Mouse (Mus musculus) forebrain, embryonic 12.5 days (tissue): ENCODE measurements at regions not wholly inside any gene's neighbourhood (a gene's known extent, or its start where the extent isn't known, plus 50 kb on each side); places are given as distances from the start of the nearest gene placed in this dataset.

Experiments
- ATAC-seq: fragments of 200-750 bp; cut with Nextera tagmentation; 2 replicates; pipeline ENCODE4 v1.8.0; 2017; ENCODE audit warnings: moderate TSS enrichment; ENCODE audit not compliant: low FRiP score
- H3K27ac ChIP-seq: fragments of 300-500 bp; sonication (generic); 2 replicates; pipeline ENCODE4 v1.5.1; 2016; ENCODE audit warnings: mild to moderate bottlenecking
- H3K27me3 ChIP-seq: fragments of 300-500 bp; sonication (generic); 2 replicates; pipeline ENCODE4 v1.6.1; 2016; ENCODE audit warnings: mild to moderate bottlenecking
- H3K36me3 ChIP-seq: fragments of 300-500 bp; sonication (generic); replicated peaks from 2 replicates; pipeline ENCODE4 v1.6.1; 2016; ENCODE audit warnings: mild to moderate bottlenecking
- H3K4me1 ChIP-seq: fragments of 300-500 bp; sonication (generic); 2 replicates; pipeline ENCODE4 v1.6.1; 2016
- H3K4me2 ChIP-seq: fragments of 300-500 bp; sonication (generic); 2 replicates; pipeline ENCODE4 v1.6.1; 2016; ENCODE audit warnings: mild to moderate bottlenecking, moderate library complexity
- H3K4me3 ChIP-seq: fragments of 300-500 bp; sonication (generic); replicated peaks from 2 replicates; pipeline ENCODE4 v1.5.1; 2016; ENCODE audit warnings: mild to moderate bottlenecking
- H3K9ac ChIP-seq: fragments of 300-500 bp; sonication (generic); 2 replicates; pipeline ENCODE4 v1.6.1; 2016; ENCODE audit warnings: mild to moderate bottlenecking
- H3K9me3 ChIP-seq: fragments of 300-500 bp; sonication (generic); 2 replicates; pipeline ENCODE4 v1.6.1; 2016
- WGBS: fragments of 180-500 bp; shearing (Covaris S2); methylation state at CpG from one replicate; pipeline ENCODE4 v1.1.7; 2016; 5-methylcytosine and 5-hydroxymethylcytosine counted together

DNA sequence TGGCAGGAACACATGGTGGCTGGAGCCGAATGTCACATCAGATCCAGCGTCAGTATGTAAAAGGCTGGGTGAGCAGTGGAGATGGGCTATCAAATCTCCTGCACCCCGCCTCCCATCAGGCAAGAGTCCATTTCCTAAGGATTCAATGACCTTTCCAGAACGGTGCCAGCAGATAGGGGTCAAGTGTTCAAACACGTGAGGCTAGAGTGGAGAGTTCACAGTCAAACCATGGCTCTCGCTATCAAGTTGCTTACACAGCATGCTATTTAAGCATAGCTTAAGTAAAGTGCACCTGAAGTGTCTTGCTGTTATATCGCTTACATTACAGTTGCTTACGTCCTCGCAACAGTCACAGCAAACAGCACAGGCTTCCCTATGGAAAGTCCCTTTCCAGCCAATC is 265.5 kb downstream of the Klf5 start:
- no peaks in the 10 kb centered on the region for H3K27me3 ChIP-seq
- no peak overlapping the region for H3K27ac ChIP-seq
- no peak overlapping the region for H3K9ac ChIP-seq
- no peak overlapping the region for H3K4me2 ChIP-seq
- no peak overlapping the region for H3K4me3 ChIP-seq
- H3K4me1 ChIP-seq, result no peaks in the 10 kb centered on the region
- no peaks in the 10 kb centered on the region for H3K9me3 ChIP-seq
- no peaks in the 10 kb centered on the region for H3K36me3 ChIP-seq
- 89% methylated on average over 9 of the region's 9 CpGs for WGBS
- no peak for ATAC-seq

GRCm38 (mm10) chr14:99574146-99574545 is 275.7 kb downstream of the Klf5 start:
- no peak for ATAC-seq
- Histone ChIP-seq H3K36me3 (no peaks in the 10 kb centered on the region), H3K27me3 (no peaks in the 10 kb centered on the region), H3K27ac (no peak overlapping the region), H3K4me3 (no peak overlapping the region), H3K9ac (no peak overlapping the region), H3K9me3 (no peaks in the 10 kb centered on the region), H3K4me1 (peaks cover 3% of the 10 kb centered on the region), H3K4me2 (no peak overlapping the region)
- WGBS, result 95% methylated on average over 2 of the region's 2 CpGs

GRCm38 (mm10) chr14:99578665-99579064 is 280.2 kb downstream of the Klf5 start:
- Histone ChIP-seq H3K27me3 (no peaks in the 10 kb centered on the region), H3K9me3 (no peaks in the 10 kb centered on the region), H3K27ac (no peak overlapping the region), H3K9ac (no peak overlapping the region), H3K4me1 (peaks cover 5% of the 10 kb centered on the region), H3K36me3 (no peaks in the 10 kb centered on the region), H3K4me2 (no peak overlapping the region), H3K4me3 (no peak overlapping the region)
- no peak for ATAC-seq
- 77% methylated on average over 17 of the region's 17 CpGs for WGBS

DNA sequence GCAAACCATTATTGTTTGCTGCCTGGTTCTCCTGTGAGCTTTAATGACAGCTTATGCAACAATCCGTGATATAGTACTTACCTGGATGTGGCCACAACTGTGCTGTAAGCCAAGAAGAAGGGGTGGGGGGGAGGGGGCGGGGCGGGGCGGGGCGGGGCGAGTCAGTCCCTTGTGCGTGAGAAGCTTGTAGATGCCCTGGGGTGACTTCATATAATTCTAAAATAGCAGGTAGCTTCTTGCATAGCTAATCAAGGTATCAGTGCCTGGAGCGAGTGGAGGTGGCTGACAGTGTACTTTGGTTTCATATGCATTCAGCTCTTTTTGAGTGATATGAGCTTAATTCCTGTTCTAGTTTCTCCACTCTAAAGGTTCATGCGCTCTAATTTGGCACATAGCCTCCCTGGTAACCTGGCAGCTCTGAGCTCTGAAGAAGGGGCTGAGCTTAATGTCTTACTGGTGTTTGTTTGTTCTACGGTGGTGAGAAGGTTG is 280.8 kb downstream of the Klf5 start:
- WGBS, result 30% methylated on average over 9 of the region's 10 CpGs

GRCm38 (mm10) chr14:99579765-99580266 is 281.3 kb downstream of the Klf5 start:
- WGBS, result 86% methylated on average over 4 of the region's 4 CpGs
- Histone ChIP-seq H3K4me1 (peaks cover 5% of the 10 kb centered on the region), H3K9ac (no peak overlapping the region), H3K27me3 (no peaks in the 10 kb centered on the region), H3K27ac (no peak overlapping the region), H3K36me3 (no peaks in the 10 kb centered on the region), H3K9me3 (no peaks in the 10 kb centered on the region), H3K4me2 (no peak overlapping the region), H3K4me3 (no peak overlapping the region)
- ATAC-seq, result no peak

More for the DNA sequence above, 280.8 kb downstream of the Klf5 start:
- Histone ChIP-seq H3K9me3 (no peaks in the 10 kb centered on the region), H3K4me1 (peaks cover 5% of the 10 kb centered on the region), H3K27me3 (no peaks in the 10 kb centered on the region), H3K27ac (no peak overlapping the region), H3K4me2 (no peak overlapping the region), H3K4me3 (no peak overlapping the region), H3K36me3 (no peaks in the 10 kb centered on the region), H3K9ac (no peak overlapping the region)
- ATAC-seq, result no peak

DNA sequence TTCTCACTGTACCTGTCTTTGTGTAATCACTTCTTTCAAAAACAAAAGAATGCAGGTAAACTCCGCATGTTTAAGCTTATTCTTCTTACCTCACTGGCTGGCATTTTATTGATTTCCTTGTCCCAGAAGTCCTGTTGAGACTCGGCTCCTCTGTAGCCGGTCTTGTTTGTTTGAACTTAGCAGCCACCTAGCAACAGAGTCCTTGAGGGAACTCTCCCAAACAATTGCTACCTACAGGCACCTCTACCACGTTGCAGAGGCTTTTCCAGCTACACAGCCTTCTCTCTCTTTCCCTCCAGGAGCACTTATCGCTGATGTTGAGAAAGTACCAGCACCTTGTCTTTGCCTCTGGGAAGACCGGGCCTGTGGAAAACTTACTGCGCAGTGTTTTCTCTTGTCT is 285.7 kb downstream of the Klf5 start:
- 67% methylated on average over 7 of the region's 7 CpGs for WGBS
- Histone ChIP-seq H3K27me3 (no peaks in the 10 kb centered on the region), H3K9me3 (no peaks in the 10 kb centered on the region), H3K9ac (no peak overlapping the region), H3K4me1 (peaks cover 2% of the 10 kb centered on the region), H3K36me3 (no peaks in the 10 kb centered on the region), H3K4me3 (no peak overlapping the region), H3K4me2 (no peak overlapping the region), H3K27ac (no peak overlapping the region)
- no peak for ATAC-seq

DNA sequence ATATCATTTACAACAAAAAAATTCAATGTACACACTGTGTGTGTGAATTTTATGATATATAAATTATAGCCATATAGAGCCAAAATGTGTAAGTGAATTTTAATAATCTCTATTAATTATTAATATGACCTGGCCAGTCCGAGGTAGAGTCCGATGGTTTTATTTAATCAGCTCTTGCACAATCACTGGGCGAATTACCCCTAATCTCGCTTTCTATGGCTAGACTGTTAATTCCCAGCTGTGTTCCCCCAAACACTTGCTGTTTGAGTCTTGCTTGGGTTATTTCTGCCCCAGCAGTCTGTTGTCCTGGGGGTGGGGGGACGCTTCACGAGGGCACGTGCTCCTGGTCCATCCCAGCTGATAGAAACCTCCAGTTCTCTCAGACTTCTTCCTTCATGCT is 287.5 kb downstream of the Klf5 start:
- Histone ChIP-seq H3K27me3 (no peaks in the 10 kb centered on the region), H3K4me2 (no peak overlapping the region), H3K4me3 (no peak overlapping the region), H3K36me3 (no peaks in the 10 kb centered on the region), H3K27ac (no peak overlapping the region), H3K9me3 (no peaks in the 10 kb centered on the region), H3K9ac (no peak overlapping the region), H3K4me1 (no peaks in the 10 kb centered on the region)
- ATAC-seq, result no peak
- WGBS, result 95% methylated on average over 7 of the region's 7 CpGs

DNA sequence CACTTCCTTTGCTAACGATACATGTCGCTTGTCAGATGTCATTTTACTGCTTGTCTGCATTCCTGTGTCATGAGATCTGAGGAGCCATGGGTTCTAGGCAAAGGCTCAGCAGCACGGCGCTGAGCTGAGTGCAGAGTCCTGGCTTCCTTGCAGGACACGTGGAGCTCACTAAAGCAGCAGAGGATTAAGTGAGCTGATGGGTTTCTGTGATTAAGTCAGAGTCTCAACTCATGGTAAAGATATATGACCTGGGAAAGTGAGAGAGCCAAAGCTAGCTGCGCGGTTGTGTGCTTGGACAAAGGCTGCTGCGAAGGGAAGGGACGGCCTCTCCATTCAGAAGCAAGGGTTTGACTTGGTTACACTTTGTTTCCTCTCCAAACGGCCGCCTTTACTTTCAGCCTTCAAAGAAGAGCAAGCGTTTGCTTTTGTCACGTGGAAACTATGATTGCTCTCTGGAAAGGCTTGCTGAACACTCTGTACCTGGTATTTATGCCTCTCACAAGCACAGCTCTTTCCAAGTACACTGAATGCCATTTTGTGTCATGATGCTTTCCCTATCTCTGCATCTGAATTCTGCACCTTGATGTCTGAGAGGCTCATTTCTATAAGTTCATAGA is 292.5 kb downstream of the Klf5 start:
- Histone ChIP-seq H3K4me1 (no peaks in the 10 kb centered on the region), H3K27ac (no peak overlapping the region), H3K9ac (no peak overlapping the region), H3K36me3 (no peaks in the 10 kb centered on the region), H3K9me3 (no peaks in the 10 kb centered on the region), H3K4me3 (no peak overlapping the region), H3K4me2 (no peak overlapping the region), H3K27me3 (no peaks in the 10 kb centered on the region)
- no peak for ATAC-seq
- 63% methylated on average over 13 of the region's 13 CpGs for WGBS

- Histone ChIP-seq H3K4me2 (no peak overlapping the region), H3K36me3 (no peaks in the 10 kb centered on the region), H3K27me3 (no peaks in the 10 kb centered on the region), H3K9me3 (no peaks in the 10 kb centered on the region), H3K9ac (no peak overlapping the region), H3K4me1 (no peaks in the 10 kb centered on the region), H3K4me3 (no peak overlapping the region), H3K27ac (no peak overlapping the region)
- WGBS, result 84% methylated on average over 9 of the region's 9 CpGs
- ATAC-seq, result no peak
Measured at GRCm38 (mm10) chr14:99592922-99593321, 294.4 kb downstream of the Klf5 start.

- ATAC-seq, result no peak
- WGBS, result 75% methylated on average over 6 of the region's 6 CpGs
- Histone ChIP-seq H3K36me3 (no peaks in the 10 kb centered on the region), H3K27me3 (no peaks in the 10 kb centered on the region), H3K27ac (no peak overlapping the region), H3K4me3 (no peak overlapping the region), H3K4me2 (no peak overlapping the region), H3K9ac (no peak overlapping the region), H3K4me1 (no peaks in the 10 kb centered on the region), H3K9me3 (no peaks in the 10 kb centered on the region)
Measured at GRCm38 (mm10) chr14:99593864-99594263, 295.4 kb downstream of the Klf5 start.

DNA sequence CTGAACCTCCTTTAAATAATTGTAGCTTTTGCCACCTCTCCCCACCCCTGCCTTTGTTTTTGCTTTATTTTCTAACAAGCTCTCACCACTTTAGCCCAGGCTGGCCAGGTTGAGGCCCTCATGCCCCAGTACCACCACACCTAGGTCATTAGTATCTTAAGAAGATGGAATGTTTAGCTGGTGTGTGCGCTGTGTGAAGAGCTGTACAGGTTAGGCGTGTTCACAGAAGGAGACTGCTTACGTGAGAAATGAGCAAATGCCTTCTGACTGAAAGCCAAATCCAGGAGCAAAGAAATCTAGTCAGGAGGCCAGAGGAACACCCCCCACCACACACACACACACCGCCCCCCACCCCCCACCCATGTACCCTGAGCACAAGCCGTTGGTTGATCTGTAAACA is 303.4 kb downstream of the Klf5 start:
- Histone ChIP-seq H3K36me3 (no peaks in the 10 kb centered on the region), H3K4me2 (no peak overlapping the region), H3K9ac (no peak overlapping the region), H3K9me3 (no peaks in the 10 kb centered on the region), H3K27ac (no peak overlapping the region), H3K27me3 (no peaks in the 10 kb centered on the region), H3K4me3 (no peak overlapping the region), H3K4me1 (peaks cover 7% of the 10 kb centered on the region)
- 86% methylated on average over 5 of the region's 5 CpGs for WGBS
- no peak for ATAC-seq

DNA sequence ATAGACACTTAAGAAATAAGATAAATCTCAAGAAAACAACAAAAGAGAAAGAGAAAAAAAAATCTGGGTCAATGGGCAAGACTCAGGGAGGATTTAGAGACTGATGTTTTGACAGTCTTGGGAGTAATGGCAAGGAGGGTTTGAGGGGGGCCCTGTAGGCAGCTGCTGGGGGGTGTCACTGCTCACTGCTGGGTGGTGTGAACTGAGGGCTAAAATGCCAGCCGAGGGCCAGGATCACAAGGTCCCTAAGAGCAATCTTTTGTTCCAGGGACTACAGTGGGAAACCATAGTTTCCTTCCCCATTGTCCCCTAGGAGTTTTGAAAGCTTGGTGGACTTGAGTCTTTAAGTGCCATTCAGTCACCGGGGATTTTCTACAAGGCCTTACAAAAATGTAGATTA is 304.8 kb downstream of the Klf5 start:
- Histone ChIP-seq H3K9me3 (no peaks in the 10 kb centered on the region), H3K4me3 (no peak overlapping the region), H3K4me1 (peaks cover 7% of the 10 kb centered on the region), H3K9ac (no peak overlapping the region), H3K27me3 (no peaks in the 10 kb centered on the region), H3K27ac (no peak overlapping the region), H3K36me3 (no peaks in the 10 kb centered on the region), H3K4me2 (no peak overlapping the region)
- peak; percentile 68; the same call in 1 of the 2 replicates for ATAC-seq
- WGBS, result 22% methylated on average over 2 of the region's 2 CpGs

GRCm38 (mm10) chr14:99605351-99606100 is 307.0 kb downstream of the Klf5 start:
- H3K9me3 ChIP-seq, result no peaks in the 10 kb centered on the region
- H3K4me1 ChIP-seq, result peaks cover 7% of the 10 kb centered on the region
- H3K36me3 ChIP-seq, result no peaks in the 10 kb centered on the region
- H3K27me3 ChIP-seq, result no peaks in the 10 kb centered on the region
- no peak overlapping the region for H3K4me2 ChIP-seq
- H3K27ac ChIP-seq, result no peak overlapping the region
- no peak overlapping the region for H3K4me3 ChIP-seq
- 60% methylated on average over 6 of the region's 6 CpGs for WGBS
- ATAC-seq, result no peak
- no peak overlapping the region for H3K9ac ChIP-seq
